Mouse (Mus musculus): ENCODE results near the gene Ceacam20. TPM values are rescaled to one million over a fixed set of nuclear protein-coding genes. Genes with fewer than 3 reads are reported as not detected.
"Not testable (repeated sequence)": the region's sequence is repeated elsewhere in the genome, so short reads cannot be mapped to it uniquely, and the experiment has no call there.

The Ceacam20 gene
- polyA plus RNA-seq, 1 experiment = not detected

- Histone ChIP-seq H3K4me1 (ENCODE audit: control insufficient read depth, insufficient read depth, low read length) (no peaks in the 10 kb centered on the region), H3K4me3 (ENCODE audit: insufficient read depth, low read length) (no peak overlapping the region), H3K27ac (ENCODE audit: insufficient read depth, low read length) (no peak overlapping the region)
- TF ChIP-seq CTCF (IDR thresholded peaks at IDR 0.05; ENCODE audit: extremely low read depth, insufficient read depth, low read length) (no peak), POLR2A (IDR thresholded peaks at IDR 0.05; ENCODE audit: extremely low read depth, insufficient read depth, low read length) (no peak)
Measured at GRCm38 (mm10) chr7:19969106-19969505, 3.9 kb downstream of the Ceacam20 start.

GRCm38 (mm10) chr7:19969541-19970090 is 4.4 kb downstream of the Ceacam20 start:
- Histone ChIP-seq H3K4me1 (ENCODE audit: control insufficient read depth, insufficient read depth, low read length) (no peaks in the 10 kb centered on the region), H3K4me3 (ENCODE audit: insufficient read depth, low read length) (no peak overlapping the region), H3K27ac (ENCODE audit: insufficient read depth, low read length) (no peak overlapping the region)
- TF ChIP-seq POLR2A (IDR thresholded peaks at IDR 0.05; ENCODE audit: extremely low read depth, insufficient read depth, low read length) (no peak), CTCF (IDR thresholded peaks at IDR 0.05; ENCODE audit: extremely low read depth, insufficient read depth, low read length) (no peak)

DNA sequence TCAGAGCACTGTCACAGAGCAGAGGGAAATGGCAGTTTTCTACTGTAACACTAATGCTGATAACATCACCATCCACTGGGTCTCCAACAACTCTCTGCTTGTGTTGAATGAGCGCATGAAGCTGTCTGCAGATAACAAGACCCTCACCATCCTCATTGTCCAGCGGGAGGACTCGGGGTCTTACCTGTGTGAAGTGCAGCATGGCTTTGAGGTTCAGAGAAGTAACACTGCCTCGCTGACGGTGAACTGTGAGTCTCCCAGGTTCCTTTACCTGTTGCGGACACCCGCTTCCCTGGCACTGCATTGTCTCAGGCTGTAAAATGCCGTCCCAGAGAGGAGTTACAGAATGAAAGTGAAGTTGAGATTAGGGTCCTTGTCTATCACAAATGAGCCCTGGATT is 5.0 kb downstream of the Ceacam20 start:
- TF ChIP-seq POLR2A (IDR thresholded peaks at IDR 0.05; ENCODE audit: extremely low read depth, insufficient read depth, low read length) = no peak
- no peak for TF ChIP-seq CTCF (IDR thresholded peaks at IDR 0.05; ENCODE audit: extremely low read depth, insufficient read depth, low read length)
- H3K4me3 ChIP-seq (ENCODE audit: insufficient read depth, low read length) = no peak overlapping the region

DNA sequence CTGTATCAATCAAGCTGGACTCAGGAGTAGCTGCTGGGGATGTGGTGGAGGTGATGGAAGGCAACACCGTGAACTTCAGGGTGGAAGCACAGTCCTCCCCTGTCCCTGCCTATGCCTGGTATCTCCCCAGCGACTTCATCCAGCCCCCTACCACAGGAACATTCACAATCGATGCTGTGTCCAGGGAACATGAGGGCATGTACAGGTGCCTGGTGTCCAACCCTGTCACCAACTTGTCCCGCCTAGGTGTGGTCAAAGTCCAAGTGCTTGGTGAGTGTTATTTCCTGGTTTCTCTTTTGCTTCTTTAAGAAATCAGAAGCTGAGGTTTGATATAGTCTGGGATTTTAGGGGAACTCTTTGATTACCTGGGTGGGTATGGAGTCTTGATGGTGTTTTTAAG is 6.3 kb downstream of the Ceacam20 start:
- Histone ChIP-seq H3K4me3 (ENCODE audit: insufficient read depth, low read length) (no peak overlapping the region), H3K27ac (ENCODE audit: insufficient read depth, low read length) (no peak overlapping the region), H3K4me1 (ENCODE audit: control insufficient read depth, insufficient read depth, low read length) (no peaks in the 10 kb centered on the region)
- TF ChIP-seq CTCF (IDR thresholded peaks at IDR 0.05; ENCODE audit: extremely low read depth, insufficient read depth, low read length) (no peak), POLR2A (IDR thresholded peaks at IDR 0.05; ENCODE audit: extremely low read depth, insufficient read depth, low read length) (no peak)

More for the DNA sequence above, 5.0 kb downstream of the Ceacam20 start:
- no peak overlapping the region for H3K27ac ChIP-seq (ENCODE audit: insufficient read depth, low read length)
- H3K4me1 ChIP-seq (ENCODE audit: control insufficient read depth, insufficient read depth, low read length) = no peaks in the 10 kb centered on the region

- not testable (repeated sequence) for H3K27ac ChIP-seq (ENCODE audit: insufficient read depth, low read length); H3K4me1 ChIP-seq (ENCODE audit: control insufficient read depth, insufficient read depth, low read length); H3K4me3 ChIP-seq (ENCODE audit: insufficient read depth, low read length)
Measured at GRCm38 (mm10) chr7:19991165-19991564, 26.0 kb downstream of the Ceacam20 start, which contains the start of gene Nlrp9b. TSS of gene Nlrp9b (plus strand) at chr7:19991465.

DNA sequence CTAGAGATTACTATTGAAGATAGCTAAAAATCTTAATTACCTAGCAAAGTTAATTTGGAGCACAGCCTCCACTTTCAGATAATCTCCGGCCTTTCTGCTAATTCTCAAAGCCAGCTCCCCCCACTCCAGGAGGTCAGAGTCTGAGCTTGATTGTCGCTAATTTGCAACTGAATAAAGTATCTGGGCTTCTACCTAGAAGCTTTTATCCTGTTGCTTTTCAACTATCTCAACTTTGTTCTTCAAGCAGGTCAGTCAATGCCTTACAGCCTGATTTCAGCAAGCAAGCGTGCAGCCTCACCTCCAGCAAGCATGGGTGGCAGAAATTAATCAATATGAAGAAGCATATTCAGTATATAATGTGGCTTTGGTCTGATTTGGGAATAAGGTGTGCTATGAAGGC is 31.5 kb downstream of the Ceacam20 start:
- H3K4me1 ChIP-seq (ENCODE audit: control insufficient read depth, insufficient read depth, low read length); H3K27ac ChIP-seq (ENCODE audit: insufficient read depth, low read length); H3K4me3 ChIP-seq (ENCODE audit: insufficient read depth, low read length): not testable (repeated sequence)

DNA sequence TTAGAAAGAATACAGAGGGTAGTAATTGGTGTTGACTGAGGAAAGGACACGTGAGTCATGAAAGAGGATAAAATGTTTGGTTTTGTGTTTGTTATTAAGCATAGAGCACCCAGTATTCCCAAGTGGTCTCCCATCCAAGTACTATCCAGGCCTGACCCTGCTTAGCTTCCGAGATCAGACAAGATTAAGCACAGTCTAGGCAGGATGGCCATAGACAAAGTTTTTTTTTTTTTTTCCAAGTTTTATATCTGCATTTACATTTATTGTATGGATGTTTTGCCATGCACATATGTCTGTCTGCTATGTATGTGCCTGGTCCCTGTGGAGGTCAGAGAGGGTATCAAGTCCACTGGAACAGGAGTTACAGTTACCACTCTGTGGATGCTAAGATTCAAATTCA is 44.8 kb downstream of the Ceacam20 start:
- Histone ChIP-seq H3K4me1 (ENCODE audit: control insufficient read depth, insufficient read depth, low read length) (no peaks in the 10 kb centered on the region), H3K27ac (ENCODE audit: insufficient read depth, low read length) (no peak overlapping the region), H3K4me3 (ENCODE audit: insufficient read depth, low read length) (no peak overlapping the region)
- no peak for TF ChIP-seq CTCF (IDR thresholded peaks at IDR 0.05; ENCODE audit: extremely low read depth, insufficient read depth, low read length)
- no peak for TF ChIP-seq POLR2A (IDR thresholded peaks at IDR 0.05; ENCODE audit: extremely low read depth, insufficient read depth, low read length)

Other genes starting within 250 kb of the Ceacam20 start
- gene Tomm40, start 250.0 kb upstream of the Ceacam20 start, polyA plus RNA-seq (2012; rRNA removed) = 108 TPM in 2 replicates
- 6.9 and 7.1 TPM in 2 replicates for gene Nectin2, start 214.9 kb upstream of the Ceacam20 start, polyA plus RNA-seq (2012; rRNA removed)
- gene Bcam, start 194.4 kb upstream of the Ceacam20 start, polyA plus RNA-seq (2012; rRNA removed) = 23.0 and 24.4 TPM in 2 replicates
- gene Cblc, start 168.6 kb upstream of the Ceacam20 start, polyA plus RNA-seq (2012; rRNA removed) = not detected in 2 replicates
- 0.42 and 0.53 TPM in 2 replicates for gene Bcl3, start 142.6 kb upstream of the Ceacam20 start, polyA plus RNA-seq (2012; rRNA removed)
- gene Gm19345, start 113.4 kb upstream of the Ceacam20 start, polyA plus RNA-seq (2012; rRNA removed) = 3.0 and 3.9 TPM in 2 replicates
- not detected in 2 replicates for gene Ceacam16, start 104.1 kb upstream of the Ceacam20 start, polyA plus RNA-seq (2012; rRNA removed)
- gene Ceacam19, start 77.4 kb upstream of the Ceacam20 start, polyA plus RNA-seq (2012; rRNA removed) = not detected in 2 replicates
- 9.7 and 11.8 TPM in 2 replicates for gene Pvr, start 44.3 kb upstream of the Ceacam20 start, polyA plus RNA-seq (2012; rRNA removed)
- gene Igsf23, start 14.7 kb upstream of the Ceacam20 start, polyA plus RNA-seq (2012; rRNA removed) = not detected in 2 replicates
- gene Nlrp9b, start 26.1 kb downstream of the Ceacam20 start, polyA plus RNA-seq (2012; rRNA removed) = not detected in 2 replicates
- not detected in 2 replicates for gene Vmn1r91, start 134.3 kb downstream of the Ceacam20 start, polyA plus RNA-seq (2012; rRNA removed)
- gene Gm16442, start 157.2 kb downstream of the Ceacam20 start, polyA plus RNA-seq (2012; rRNA removed) = not detected in 2 replicates
- not detected in 2 replicates for gene Vmn1r93, start 173.7 kb downstream of the Ceacam20 start, polyA plus RNA-seq (2012; rRNA removed)
- gene Vmn1r94, start 203.0 kb downstream of the Ceacam20 start, polyA plus RNA-seq (2012; rRNA removed) = not detected in 2 replicates
- gene Vmn1r95, start 228.3 kb downstream of the Ceacam20 start, polyA plus RNA-seq (2012; rRNA removed) = not detected in 2 replicates
- gene Gm6164, start 240.2 kb downstream of the Ceacam20 start, polyA plus RNA-seq (2012; rRNA removed) = not detected in 2 replicates